Mouse (Mus musculus): ENCODE data around the gene Smarcd1.
"Not testable (repeated sequence)": the region's sequence is repeated elsewhere in the genome, so short reads cannot be mapped to it uniquely, and the experiment has no call there.

Smarcd1 gene

DNA sequence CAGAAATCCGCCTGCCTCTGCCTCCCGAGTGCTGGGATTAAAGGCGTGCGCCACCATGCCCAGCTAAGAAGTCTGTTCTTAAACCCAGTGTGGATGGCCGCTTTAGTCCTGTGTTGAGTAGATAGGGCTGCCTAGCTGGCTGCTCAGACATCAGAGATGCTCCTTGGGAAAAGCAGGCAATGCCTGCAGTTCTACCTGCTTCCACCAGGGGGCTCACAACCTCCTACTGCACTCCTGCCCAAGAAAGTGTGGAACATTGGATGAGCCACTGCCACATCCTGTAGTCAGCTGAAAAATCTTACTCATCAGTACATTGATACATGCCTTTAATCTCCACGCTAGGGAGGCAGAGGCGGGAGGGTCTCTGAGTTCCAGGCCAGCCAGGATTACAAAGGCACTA lies 12.9 kb downstream of the Smarcd1 start:
- DNase-seq (ENCODE audit: low spot score in 2 of 2): peak; percentile 76 to 82

DNA sequence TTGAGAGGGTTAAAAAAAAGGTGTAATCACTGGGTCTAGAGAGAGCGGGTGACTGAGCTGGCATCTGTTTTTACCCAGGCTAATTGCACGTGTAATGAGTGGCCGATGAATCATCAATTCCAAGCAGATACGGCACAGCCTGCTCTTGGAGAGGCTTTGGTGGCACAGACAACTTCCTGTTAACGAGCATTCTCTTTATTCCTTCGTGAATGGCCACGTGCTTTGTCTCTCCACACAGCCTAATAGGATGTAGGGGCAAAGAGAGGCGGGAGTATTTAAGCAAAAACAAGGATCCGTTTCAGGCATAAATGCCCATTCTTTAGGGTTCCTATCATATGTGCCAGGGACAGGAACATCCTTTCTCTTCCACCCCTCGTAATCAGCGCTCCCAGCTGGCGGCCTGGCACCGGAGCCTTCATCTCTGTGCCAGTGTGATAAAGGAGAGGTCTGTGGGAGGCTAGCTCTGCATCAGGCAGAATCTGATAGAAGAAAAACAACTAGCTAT lies 13.5 kb downstream of the Smarcd1 start:
- DNase-seq (ENCODE audit: low spot score in 2 of 2): peak in 1 of 2 experiments; percentile 61

DNA sequence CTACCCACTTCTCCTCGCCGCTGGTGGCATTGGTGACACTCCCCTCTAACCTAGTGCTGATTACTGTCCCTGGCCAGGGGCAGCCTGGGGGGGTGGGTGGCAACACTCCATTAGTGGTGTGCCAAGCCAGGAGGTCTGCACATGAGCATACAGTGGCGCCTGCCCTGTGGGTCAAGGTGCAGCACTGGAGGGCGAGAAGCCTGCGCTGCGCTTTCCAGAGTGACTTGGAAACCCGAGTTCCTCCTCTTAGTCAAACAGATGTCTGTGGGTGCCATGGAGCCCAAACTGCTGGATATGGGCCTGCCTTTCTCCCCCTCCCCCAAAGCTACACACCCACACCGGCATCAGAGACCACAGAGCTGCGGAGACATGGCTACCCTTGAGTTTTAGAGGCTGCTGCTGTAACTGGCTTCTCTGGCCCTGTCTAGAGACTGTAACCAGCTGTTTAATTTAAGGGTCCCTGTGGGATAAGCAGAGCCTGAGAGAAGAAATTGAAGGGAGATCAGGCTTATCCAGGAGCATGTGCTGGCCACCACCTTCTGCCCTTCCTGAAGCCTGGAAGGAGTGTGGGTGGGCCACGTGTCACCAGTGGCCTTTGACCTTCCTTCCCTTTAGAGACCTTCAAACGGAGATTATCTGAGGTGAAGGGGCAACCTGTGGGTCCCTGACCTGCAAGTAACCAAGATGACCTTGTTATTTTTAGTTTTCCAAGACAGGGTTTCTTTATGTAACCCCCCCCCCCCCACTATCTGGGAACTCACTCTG lies 14.2 kb downstream of the Smarcd1 start:
- no peak for DNase-seq (ENCODE audit: low spot score in 2 of 2)

DNA sequence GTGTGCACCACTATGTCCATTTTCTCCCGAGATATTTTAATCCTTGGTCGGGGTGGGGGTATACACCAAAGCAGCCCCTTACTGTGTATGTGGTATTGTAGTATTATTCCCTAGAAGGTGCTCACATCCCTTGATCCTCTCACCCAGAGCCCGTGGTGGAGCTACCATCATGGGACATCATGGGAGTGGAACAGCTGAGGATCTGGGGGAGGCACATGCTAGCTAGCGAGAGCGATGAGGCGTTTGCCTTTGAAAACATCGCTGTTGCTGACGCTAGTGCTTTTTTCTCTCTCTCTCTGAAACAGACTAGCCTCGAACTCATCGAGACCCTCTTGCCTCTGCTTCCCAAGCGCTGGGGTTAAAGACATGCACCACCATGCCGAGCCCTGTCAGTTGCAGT lies 14.9 kb downstream of the Smarcd1 start:
- no peak for DNase-seq (ENCODE audit: low spot score in 2 of 2)

DNA sequence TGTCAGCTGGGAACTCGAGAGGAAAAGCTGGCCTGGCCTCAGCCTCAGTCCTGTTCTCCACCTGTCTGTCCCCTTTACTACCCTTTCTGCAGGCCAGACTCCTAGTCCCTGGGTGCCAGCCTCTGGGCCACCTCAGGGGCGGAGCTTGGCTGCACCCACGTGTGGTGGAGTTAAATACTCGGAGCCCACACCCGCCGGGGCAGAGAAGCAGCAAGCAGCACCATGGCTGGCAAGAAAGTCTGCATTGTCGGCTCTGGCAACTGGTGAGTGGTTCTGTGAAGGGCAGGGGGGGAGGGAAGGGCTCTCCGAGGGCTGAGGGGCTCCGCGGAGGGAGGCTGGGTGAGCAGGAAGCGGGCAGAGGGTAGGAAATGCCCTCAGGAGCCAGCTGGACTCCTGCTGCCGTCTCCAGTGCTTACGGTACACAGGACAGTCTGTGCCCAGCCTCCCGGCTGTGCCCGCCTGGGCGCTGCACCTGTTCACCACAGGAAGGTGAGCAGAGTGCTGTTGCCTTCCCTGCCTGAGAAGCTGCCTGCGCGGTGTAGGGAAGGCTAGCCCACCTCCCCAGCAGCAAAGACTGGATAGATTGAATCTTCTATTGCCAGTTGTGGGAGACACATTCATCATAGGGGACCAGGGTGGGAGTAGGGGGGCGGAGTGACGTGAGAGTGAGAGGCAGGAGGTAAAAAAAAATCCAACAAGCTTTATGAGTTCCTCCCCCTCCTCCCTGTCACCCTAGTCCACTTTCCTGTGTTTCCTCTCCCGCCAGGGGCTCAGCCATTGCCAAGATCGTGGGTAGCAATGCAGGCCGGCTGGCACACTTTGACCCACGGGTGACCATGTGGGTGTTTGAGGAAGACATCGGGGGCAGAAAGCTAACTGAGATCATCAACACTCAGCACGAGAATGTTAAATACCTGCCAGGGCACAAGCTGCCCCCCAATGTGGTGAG lies 15.7 kb downstream of the Smarcd1 start, which contains the start of gene Gpd1:
Gene Gpd1, plus strand, starts transcription at position 130 of the 949 bp plus-strand sequence.
- DNase-seq (ENCODE audit: low spot score in 2 of 2): peak in 1 of 2 experiments; percentile 66

DNA sequence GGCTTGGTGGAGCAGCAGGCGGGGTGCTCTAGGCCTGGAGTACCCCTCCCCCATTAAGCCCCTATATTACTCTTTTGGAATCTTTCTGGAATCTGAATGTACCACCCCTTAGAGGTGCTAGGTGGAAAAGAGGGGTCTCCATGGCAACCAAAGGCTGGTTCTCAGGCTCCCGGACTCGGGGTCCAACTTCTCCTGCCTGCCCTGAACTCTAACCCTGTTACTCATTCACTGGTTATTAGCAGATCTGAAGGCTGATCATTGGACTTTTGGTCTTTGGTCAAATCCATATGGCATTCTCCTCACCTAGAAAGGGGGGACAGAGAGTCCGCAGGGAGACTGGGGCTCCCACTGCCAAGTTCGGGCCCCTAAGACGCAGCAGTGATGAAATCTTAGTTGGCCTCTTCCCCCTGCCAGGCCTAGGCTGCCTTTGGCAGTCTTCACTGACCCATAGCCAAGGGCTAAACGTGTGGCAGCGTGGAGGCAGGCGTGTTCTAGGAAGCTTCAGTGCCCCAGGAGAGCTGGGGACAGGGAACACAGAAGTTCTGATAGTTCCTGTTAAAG lies 16.6 kb downstream of the Smarcd1 start:
- no peak for DNase-seq (ENCODE audit: low spot score in 2 of 2)

DNA sequence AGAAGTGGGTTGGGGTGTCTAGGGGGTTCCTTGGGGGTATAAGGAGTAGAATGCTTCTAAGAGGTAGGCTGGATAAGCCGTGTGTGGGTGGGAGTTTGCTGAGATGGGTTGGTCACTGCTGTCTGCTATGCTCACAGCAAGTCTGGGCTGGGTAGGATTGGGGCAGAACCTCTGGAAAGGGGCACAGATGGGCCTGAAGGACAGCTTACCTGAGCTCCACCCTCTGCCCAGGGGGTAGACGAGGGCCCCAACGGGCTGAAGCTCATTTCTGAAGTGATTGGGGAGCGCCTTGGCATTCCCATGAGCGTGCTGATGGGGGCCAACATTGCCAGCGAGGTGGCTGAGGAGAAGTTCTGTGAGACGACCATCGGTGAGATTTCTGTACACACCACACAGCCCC lies 17.9 kb downstream of the Smarcd1 start:
- no peak for DNase-seq (ENCODE audit: low spot score in 2 of 2)

DNA sequence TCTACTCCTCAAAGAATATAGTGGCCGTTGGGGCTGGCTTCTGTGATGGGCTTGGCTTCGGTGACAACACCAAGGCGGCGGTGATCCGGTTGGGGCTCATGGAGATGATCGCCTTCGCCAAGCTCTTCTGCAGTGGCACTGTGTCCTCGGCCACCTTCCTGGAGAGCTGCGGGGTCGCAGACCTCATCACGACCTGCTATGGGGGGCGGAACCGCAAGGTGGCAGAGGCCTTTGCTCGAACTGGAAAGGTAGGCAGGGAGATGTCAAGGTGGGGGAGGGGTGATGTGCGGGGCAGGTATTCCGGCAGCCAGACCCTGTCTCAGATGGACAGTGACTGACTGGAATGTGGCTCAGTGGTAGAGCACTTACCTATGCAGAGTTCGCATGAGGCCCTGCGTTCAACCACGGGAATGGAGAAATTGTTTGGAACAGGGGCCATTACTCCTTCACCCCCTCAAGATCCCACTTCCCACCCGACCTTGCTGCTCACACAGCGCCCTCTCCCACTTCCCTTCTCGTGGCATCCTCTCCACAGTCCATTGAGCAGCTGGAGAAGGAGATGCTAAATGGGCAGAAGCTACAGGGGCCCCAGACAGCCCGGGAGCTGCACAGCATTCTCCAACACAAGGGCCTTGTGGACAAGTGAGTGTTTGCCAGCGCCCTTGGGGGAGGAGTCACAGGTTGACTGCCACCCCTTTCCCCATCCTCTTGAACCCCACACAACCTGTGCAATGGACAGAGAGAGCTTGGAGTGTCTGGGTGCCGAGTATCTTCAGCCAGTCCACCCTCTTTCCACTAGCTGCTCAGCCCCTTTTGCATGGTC lies 20.2 kb downstream of the Smarcd1 start:
- no peak for DNase-seq (ENCODE audit: low spot score in 2 of 2)

DNA sequence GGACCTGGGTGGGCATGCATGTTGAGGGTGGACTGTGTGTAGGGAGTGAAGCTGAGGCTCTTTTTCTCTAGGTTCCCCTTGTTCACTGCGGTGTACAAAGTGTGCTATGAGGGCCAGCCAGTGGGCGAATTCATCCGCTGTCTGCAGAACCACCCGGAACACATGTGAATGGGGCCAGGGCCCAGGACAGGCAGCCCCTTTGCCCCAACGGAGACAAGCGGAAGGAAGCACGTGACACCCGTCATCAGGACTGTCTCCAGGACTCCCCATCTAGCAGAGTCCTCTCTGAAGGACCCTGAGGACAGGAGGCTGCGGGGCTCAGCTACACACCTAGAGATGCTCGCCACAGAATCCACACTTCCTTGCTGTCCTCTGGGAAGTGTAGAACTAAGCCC lies 21.2 kb downstream of the Smarcd1 start:
- DNase-seq (ENCODE audit: low spot score in 2 of 2): no peak

DNA sequence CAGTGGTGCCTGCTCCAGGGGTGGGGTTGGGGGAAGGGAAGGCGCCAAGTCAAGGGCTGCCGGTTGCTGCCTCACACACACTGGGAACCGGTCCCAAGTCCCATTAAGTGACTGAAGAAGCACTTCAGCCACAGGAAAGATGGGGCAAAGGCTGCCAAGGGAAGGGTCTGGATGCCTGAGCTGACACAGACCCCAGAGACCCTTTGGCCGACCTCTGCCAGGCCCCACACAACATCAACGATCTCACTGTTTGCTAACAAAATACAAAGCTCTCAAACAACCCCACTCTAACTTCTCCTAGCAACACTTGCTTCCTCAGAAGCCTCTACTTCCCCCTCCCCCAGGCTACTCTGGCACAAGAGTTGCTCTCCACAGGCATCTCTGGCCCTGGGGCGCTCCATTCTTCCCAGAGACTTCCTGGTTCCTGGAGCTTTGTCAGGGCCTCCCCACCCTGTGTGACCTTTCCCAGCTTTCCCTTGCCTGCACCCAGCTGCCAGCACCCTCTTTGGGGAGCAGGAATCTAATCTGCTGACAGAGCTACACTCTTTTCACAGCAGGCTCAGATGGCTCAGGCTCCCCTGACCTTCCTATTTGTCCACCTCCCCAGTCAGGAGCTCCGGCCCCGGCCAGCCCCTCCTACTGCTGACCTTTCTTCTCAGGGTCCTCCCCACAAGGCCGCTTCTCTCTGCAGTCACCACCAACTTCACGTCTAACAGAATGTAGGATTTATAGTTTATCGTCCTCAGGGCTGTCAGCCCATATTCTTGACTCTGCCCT lies 21.8 kb downstream of the Smarcd1 start:
- peak in 1 of 2 experiments; percentile 74 for DNase-seq (ENCODE audit: low spot score in 2 of 2)

DNA sequence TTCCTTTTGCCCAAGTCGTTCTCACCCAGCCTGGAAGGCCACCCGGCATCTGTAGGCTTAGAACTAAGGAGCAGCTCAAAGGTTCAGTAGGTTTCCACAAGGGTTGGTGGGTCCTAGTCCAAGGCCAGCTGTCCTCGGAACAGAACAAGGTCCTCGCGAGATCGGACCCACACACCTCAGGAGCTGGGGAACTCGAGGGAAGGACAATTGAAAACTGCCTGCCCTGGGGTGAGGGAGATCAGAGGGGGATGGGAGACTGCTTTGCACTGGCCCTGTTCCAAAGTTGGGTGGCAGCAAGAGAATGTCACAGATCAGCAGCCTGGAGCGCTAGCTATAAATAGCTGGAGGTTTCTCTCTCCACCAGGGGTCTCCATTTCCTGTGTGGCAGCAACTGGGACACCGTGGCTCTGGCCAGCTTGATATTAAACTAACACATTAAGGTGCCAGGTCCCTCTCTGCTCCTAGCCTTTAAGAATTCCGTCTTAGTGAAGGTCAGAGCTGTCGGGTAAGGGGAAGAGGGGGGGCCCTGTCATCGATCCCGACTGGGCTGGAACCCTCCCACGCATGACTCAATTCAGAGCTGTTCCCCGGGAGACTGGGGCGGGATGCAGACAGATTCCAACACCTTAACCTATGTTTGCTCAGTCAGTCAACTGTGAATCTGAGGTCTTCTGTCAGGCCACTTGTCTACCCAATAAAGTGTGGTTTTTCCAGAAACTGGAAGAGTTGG lies 22.5 kb downstream of the Smarcd1 start:
- peak; percentile 65 to 80 for DNase-seq (ENCODE audit: low spot score in 2 of 2)

DNA sequence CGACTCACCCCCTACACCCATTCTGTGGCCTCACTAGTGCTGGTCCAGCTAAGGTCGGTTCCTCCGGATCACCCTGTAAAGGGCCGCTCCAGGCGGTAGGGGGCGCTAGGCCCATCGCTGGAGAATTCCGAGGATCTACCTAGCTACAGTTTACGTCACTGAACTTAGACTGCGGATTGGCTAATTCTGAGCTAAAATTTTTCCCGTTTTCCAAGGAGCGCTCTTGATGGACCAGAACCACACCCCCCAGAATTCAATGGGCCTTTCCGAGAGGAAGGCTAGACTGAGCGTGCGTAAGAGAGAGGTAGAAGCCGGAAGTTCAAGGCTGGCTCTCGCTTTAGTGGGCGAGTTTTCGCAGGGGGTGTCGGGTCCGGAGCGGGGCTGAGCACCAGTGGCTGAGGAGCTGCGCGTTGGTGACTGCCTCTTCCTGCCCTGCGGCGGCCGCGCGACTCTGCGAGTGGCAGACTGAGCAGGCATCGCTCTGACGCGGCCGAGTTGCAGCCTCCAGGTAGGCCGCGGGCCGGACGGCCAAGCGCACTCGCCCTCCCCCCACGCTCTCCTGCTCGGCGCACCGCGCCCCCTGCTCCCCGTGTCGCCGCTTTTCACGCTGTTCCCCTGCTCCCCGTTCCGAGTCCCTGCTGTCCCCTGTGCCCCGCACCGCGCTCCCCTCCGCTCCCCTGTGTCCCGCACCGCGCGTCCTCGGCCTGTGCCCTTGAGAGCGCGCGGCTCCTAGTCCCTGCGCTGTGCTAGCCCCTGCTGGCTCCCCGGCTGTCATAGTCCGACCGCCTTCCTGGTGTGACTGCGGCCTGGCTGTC lies 23.6 kb downstream of the Smarcd1 start, which contains the start of gene Cox14:
Gene Cox14, plus strand, starts transcription at position 278 of the 815 bp plus-strand sequence.
- DNase-seq (ENCODE audit: low spot score in 2 of 2): peak; percentile 92 to 97

DNA sequence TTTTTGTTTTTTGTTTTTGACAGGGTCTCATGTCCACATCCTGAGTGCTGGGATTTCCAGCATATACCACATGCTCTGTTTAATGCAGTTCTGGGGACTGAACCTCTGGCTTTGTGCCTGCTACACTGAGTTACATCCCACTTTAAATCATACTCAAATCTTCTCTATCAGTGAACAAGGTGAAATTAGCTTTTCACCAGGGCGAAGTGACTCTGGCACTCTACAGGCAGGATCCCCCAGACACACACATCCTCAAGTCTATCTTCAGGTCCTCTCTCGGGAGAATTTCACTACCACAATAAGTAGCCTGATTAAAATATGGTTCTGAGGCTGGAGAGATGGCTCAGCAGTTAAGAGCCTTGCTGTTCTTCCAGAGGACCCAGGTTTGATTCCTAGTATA lies 24.6 kb downstream of the Smarcd1 start:
- no peak for DNase-seq (ENCODE audit: low spot score in 2 of 2)

DNA sequence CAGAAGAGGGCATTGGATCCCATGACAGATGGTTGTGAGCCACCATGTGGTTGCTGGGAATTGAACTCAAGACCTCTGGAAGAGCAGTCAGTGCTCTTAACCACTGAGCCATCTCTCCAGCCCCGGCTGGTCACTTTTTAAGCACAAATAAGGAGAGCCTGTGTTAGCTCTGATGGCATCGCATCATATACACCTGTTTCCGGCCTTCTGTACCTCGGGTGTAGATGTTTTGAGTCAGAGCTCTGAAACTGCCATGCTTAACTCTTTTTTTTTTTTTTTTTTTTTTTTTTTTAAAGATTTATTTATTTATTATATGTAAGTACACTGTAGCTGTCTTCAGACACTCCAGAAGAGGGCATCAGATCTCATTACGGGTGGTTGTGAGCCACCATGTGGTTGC lies 25.1 kb downstream of the Smarcd1 start:
- DNase-seq (ENCODE audit: low spot score in 2 of 2): not testable (repeated sequence)

DNA sequence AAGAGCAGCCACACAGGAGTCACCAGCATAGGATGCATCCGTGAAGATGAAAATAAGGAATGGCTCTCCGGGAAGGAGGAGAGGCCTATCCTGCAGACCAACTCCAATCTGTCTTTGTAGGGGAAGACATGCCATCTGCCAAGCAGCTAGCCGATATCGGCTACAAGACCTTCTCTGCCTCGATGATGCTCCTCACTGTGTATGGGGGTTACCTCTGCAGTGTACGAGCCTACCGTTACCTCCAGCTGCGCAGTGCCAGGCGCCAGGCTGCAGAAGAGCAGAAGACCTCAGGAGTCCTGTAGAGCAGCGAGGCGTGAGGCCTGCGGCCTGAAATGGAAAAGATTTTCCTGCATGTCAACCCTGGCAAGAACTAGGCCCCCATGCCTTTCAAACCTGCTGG lies 25.6 kb downstream of the Smarcd1 start:
- no peak for DNase-seq (ENCODE audit: low spot score in 2 of 2)

DNA sequence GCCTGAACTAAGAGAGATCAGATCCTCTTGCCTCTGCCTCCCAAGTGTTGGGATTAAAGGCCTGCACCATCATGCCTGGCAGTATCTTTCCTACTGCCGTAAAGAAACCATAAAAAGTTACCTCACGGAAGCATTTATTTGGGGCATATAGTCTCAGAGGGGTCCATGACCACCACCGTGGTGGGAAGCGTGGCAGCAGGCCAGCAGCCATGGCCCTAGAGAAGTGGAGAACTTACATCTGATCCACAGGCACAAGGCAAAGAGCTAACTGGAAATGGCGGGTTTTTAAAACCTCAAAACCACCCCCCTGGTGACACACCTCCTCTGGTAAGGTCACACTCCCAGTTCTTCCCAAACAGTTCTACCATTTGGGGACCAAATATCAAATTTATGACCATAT lies 26.3 kb downstream of the Smarcd1 start:
- no peak for DNase-seq (ENCODE audit: low spot score in 2 of 2)

DNA sequence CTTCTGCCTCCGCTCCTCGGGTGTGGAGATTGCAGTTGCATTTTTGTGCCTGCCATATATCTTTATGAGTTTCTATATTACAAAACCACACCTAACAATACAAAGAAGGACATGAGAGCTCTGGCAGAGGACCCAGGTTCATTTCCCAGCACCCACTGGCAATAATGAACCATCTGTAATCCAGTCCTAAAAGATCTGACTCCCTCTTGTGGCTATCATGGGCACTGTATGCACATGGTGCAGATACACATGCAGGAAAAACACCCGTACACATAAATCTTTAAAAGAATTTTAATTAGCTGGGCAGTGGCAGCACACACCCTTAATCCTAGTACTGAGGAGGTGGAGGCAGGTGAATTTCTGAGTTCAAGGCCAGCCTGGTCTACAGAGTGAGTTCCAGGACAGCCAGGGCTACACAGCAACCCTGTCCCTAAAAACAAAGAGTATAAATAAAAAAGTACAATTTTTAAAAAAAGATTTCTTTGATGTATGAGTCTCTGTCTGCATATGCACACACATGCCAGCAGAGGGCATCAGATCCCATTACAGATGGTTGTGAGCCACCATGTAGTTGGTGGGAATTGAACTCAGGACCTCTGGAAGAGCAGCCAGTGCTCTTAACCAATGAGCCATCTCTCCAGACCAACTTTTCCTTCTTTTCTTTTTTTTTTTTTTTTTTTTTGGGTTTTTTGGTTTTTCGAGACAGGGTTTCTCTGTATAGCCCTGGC lies 27.3 kb downstream of the Smarcd1 start:
- DNase-seq (ENCODE audit: low spot score in 2 of 2): no peak

DNA sequence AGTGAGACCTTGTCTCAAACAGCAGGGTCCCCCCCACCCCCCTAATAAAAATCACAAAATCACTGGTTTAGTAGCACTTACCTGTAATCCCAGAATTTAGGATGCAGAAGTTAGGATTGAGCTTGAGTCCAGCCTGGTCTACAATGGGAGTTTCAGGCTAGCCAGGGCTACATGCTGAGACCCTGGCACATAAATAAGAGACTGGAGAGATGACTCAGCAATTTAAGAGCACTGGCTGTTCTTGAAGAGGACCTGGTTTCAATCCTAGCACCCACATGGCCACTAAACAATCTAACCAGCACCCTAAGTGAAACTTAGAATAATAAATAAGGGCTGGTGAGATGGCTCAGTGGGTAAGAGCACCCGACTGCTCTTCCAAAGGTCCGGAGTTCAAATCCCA lies 29.2 kb downstream of the Smarcd1 start:
- DNase-seq (ENCODE audit: low spot score in 2 of 2): no peak

All from frontal cortex, postnatal 10 days (tissue).